Mouse (Mus musculus): ENCODE data around the gene Tmem106c. TPM values are rescaled to one million over a fixed set of nuclear protein-coding genes. Genes with fewer than 3 reads are reported as not detected.

Gene Tmem106c
- total RNA-seq, 2 experiments from 2014 or later = 22.9 to 24.2 TPM

Other genes starting within 250 kb of the Tmem106c start
- 1 to 10 TPM; 2.3 to 2.7 TPM for gene Endou, start 232.9 kb upstream of the Tmem106c start, total RNA-seq (2021)
- 10 to 100 TPM; 33.1 to 35.1 TPM for gene Rapgef3, start 196.2 kb upstream of the Tmem106c start, total RNA-seq (2021)
- 100 to 1,000 TPM; 181 to 190 TPM for gene Slc48a1, start 185.7 kb upstream of the Tmem106c start, total RNA-seq (2021)
- 10 to 100 TPM; 27.5 to 29.5 TPM for gene Hdac7, start 119.7 kb upstream of the Tmem106c start, total RNA-seq (2021)
- gene Vdr, start 53.6 kb upstream of the Tmem106c start, total RNA-seq (2021) = under 1 TPM; 0.16 to 0.82 TPM
- gene Col2a1, start 40.5 kb downstream of the Tmem106c start, total RNA-seq (2021) = under 1 TPM; 0.18 to 0.48 TPM
- gene Pfkm, start 128.4 kb downstream of the Tmem106c start, total RNA-seq (2021) = 100 to 1,000 TPM; 398 to 408 TPM
- gene Senp1, start 129.5 kb downstream of the Tmem106c start, total RNA-seq (2021) = 10 to 100 TPM in 1 of 2 experiments, 1 to 10 TPM in 1; 9.6 to 12.5 TPM
- gene Asb8, start 201.4 kb downstream of the Tmem106c start, total RNA-seq (2021) = 10 to 100 TPM; 46.5 to 48.0 TPM
- gene Ccdc184, start 203.0 kb downstream of the Tmem106c start, total RNA-seq (2021) = 10 to 100 TPM; 18.8 to 21.1 TPM
- gene Olfr288, start 231.3 kb downstream of the Tmem106c start, total RNA-seq (2021) = not detected